Mouse (Mus musculus) hindbrain, embryonic 13.5 days (tissue): ENCODE measurements at regions not wholly inside any gene's neighbourhood (a gene's known extent, or its start where the extent isn't known, plus 50 kb on each side); places are given as distances from the start of the nearest gene placed in this dataset.
A peak's percentile ranks its signal among the peaks of the same experiment; 100 is the strongest.

Source experiments
- ATAC-seq: fragments of 200-750 bp; cut with Nextera tagmentation; 2 replicates; pipeline ENCODE4 v1.8.0; 2017; ENCODE audit warnings: moderate TSS enrichment; ENCODE audit not compliant: low FRiP score
- H3K27ac ChIP-seq: fragments of 300-500 bp; sonication (generic); 2 replicates; pipeline ENCODE4 v1.5.1; 2015; ENCODE audit warnings: inconsistent platforms, mild to moderate bottlenecking, moderate library complexity
- H3K27me3 ChIP-seq: fragments of 300-500 bp; sonication (generic); 2 replicates; pipeline ENCODE4 v1.6.1; 2015; ENCODE audit warnings: mild to moderate bottlenecking, inconsistent platforms
- H3K36me3 ChIP-seq: fragments of 300-500 bp; sonication (generic); 2 replicates; pipeline ENCODE4 v1.6.1; 2015; ENCODE audit warnings: mild to moderate bottlenecking, inconsistent platforms
- H3K4me1 ChIP-seq: fragments of 300-500 bp; sonication (generic); replicated peaks from 2 replicates; pipeline ENCODE4 v1.6.1; 2015; ENCODE audit warnings: inconsistent platforms
- H3K4me2 ChIP-seq: fragments of 300-500 bp; sonication (generic); 2 replicates; pipeline ENCODE4 v1.6.1; 2015; ENCODE audit warnings: inconsistent platforms, mild to moderate bottlenecking, moderate library complexity
- H3K4me3 ChIP-seq: fragments of 300-500 bp; sonication (generic); 2 replicates; pipeline ENCODE4 v1.5.1; 2015; ENCODE audit warnings: mild to moderate bottlenecking, inconsistent platforms
- H3K9ac ChIP-seq: fragments of 300-500 bp; sonication (generic); 2 replicates; pipeline ENCODE4 v1.6.1; 2015; ENCODE audit warnings: mild to moderate bottlenecking, inconsistent platforms
- H3K9me3 ChIP-seq: fragments of 300-500 bp; sonication (generic); 2 replicates; pipeline ENCODE4 v1.6.1; 2016; ENCODE audit warnings: inconsistent platforms
- WGBS: fragments of 180-500 bp; shearing (Covaris S2); methylation state at CpG from one replicate; pipeline ENCODE4 v1.1.7; 2015; 5-methylcytosine and 5-hydroxymethylcytosine counted together

GRCm38 (mm10) chr16:30000166-30000565, 64.0 kb upstream of the Hes1 start:
- 87% methylated on average over 2 of the region's 2 CpGs for WGBS
- Histone ChIP-seq H3K4me3 (no peak overlapping the region), H3K27me3 (peaks cover 23% of the 10 kb centered on the region), H3K4me1 (peaks cover 4% of the 10 kb centered on the region; the same call in 1 of the 2 replicates), H3K9me3 (no peaks in the 10 kb centered on the region), H3K4me2 (no peak overlapping the region), H3K9ac (no peak overlapping the region), H3K36me3 (no peaks in the 10 kb centered on the region), H3K27ac (no peak overlapping the region)
- ATAC-seq = no peak

DNA sequence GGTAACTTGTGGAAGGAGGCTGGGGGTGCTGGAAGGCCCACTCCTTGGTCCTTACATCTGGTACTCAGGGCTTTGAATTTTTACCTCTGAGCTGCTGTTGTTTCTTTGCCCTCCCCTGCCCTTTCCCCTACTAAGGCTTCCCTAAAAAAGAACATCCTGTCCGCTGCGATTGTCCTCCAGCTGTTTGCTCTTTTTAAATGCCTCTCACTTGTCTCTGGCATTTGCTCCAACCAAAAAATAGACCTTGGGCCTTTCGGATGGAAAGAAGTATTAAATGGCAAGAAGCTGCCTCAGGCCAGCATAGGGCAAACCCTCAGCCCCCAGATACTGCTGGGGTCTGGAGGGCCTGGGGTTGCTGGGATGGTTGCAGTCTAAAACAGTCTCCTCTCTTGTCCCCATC, 59.1 kb upstream of the Hes1 start:
- Histone ChIP-seq H3K9me3 (no peaks in the 10 kb centered on the region), H3K4me3 (no peak overlapping the region), H3K4me2 (no peak overlapping the region), H3K27me3 (peaks cover 65% of the 10 kb centered on the region), H3K27ac (no peak overlapping the region), H3K4me1 (peaks cover 17% of the 10 kb centered on the region), H3K9ac (no peak overlapping the region), H3K36me3 (no peaks in the 10 kb centered on the region)
- WGBS = 67% methylated on average over 3 of the region's 3 CpGs
- no peak for ATAC-seq

DNA sequence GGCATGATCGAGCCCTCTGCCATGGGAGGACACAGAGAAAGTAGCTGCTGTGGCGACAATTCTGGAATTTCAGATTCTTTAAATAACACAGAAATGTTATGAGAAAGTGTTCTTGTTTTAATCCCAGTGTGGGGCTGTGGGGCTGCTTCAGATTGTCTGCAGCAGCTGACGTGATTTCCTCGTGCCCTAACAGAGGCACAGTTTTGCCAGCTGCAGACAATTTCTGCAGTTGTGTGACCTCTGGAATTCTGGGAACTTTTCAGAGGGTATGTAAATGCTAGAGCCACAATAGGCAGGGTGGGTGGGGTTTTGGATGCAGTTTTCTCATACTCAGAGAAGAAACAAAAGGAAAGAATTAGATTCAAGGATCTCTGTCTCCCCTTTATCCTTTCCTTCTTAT, 57.4 kb upstream of the Hes1 start:
- Histone ChIP-seq H3K9ac (no peak overlapping the region), H3K4me3 (no peak overlapping the region), H3K4me1 (peaks cover 17% of the 10 kb centered on the region), H3K27ac (no peak overlapping the region), H3K27me3 (peaks cover 75% of the 10 kb centered on the region), H3K9me3 (no peaks in the 10 kb centered on the region), H3K36me3 (no peaks in the 10 kb centered on the region), H3K4me2 (no peak overlapping the region)
- WGBS = 59% methylated on average over 4 of the region's 4 CpGs
- no peak for ATAC-seq

- ATAC-seq = peak; percentile 95
- peaks cover 76% of the 10 kb centered on the region for H3K27me3 ChIP-seq
- 1% methylated on average over 40 of the region's 62 CpGs for WGBS
Observed at GRCm38 (mm10) chr16:30008451-30009357, 55.5 kb upstream of the Hes1 start.

GRCm38 (mm10) chr16:30009521-30010186, 54.5 kb upstream of the Hes1 start:
- Histone ChIP-seq H3K27me3 (peaks cover 80% of the 10 kb centered on the region), H3K36me3 (no peaks in the 10 kb centered on the region), H3K9me3 (no peaks in the 10 kb centered on the region), H3K9ac (peak overlapping the region; percentile 56), H3K27ac (no peak overlapping the region), H3K4me2 (peak overlapping the region; percentile 86), H3K4me1 (peaks cover 17% of the 10 kb centered on the region), H3K4me3 (peak overlapping the region; percentile 49)
- no peak for ATAC-seq
- 19% methylated on average over 17 of the region's 17 CpGs for WGBS

More at GRCm38 (mm10) chr16:30008451-30009357, 55.5 kb upstream of the Hes1 start:
- peak overlapping the region; percentile 69 for H3K9ac ChIP-seq
- H3K4me2 ChIP-seq = peak overlapping the region; percentile 86
- peak overlapping the region; percentile 49 for H3K4me3 ChIP-seq
- no peaks in the 10 kb centered on the region for H3K36me3 ChIP-seq
- H3K4me1 ChIP-seq = peaks cover 17% of the 10 kb centered on the region
- peak overlapping the region; percentile 70 for H3K27ac ChIP-seq
- no peaks in the 10 kb centered on the region for H3K9me3 ChIP-seq

DNA sequence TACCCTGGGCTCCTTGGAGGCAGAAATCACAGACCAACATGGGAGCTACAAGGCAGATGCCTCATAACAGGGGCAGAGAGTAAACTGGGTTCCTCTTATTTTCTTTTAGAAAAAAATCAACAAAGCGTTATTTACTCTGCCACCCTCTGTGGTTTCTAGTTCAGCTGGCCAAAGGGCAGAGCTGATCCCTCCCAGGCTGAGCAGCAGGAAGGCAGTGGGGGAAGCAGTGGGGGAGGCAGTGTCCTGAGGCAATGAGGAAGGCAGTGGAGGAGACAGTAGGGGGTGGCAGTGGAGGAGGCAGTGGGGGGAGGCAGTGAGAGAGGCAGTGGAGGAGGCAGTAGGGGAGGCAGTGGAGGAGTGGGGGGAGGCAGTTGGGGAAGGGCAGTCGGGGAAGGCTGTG, 51.1 kb upstream of the Hes1 start:
- no peaks in the 10 kb centered on the region for H3K9me3 ChIP-seq
- H3K27ac ChIP-seq = no peak overlapping the region
- no peak overlapping the region for H3K9ac ChIP-seq
- H3K4me3 ChIP-seq = no peak overlapping the region
- peaks cover 65% of the 10 kb centered on the region for H3K27me3 ChIP-seq
- WGBS = 38% methylated on average over 2 of the region's 2 CpGs
- no peak for ATAC-seq
- peaks cover 23% of the 10 kb centered on the region for H3K4me1 ChIP-seq
- no peak overlapping the region for H3K4me2 ChIP-seq
- no peaks in the 10 kb centered on the region for H3K36me3 ChIP-seq

- Histone ChIP-seq H3K4me3 (no peak overlapping the region), H3K9me3 (no peaks in the 10 kb centered on the region), H3K4me2 (no peak overlapping the region), H3K27me3 (peaks cover 65% of the 10 kb centered on the region), H3K36me3 (no peaks in the 10 kb centered on the region), H3K4me1 (peaks cover 18% of the 10 kb centered on the region), H3K27ac (no peak overlapping the region), H3K9ac (no peak overlapping the region)
- no peak for ATAC-seq
- 92% methylated on average over 9 of the region's 9 CpGs for WGBS
Observed at GRCm38 (mm10) chr16:30013943-30014342, 50.2 kb upstream of the Hes1 start.
